Mouse (Mus musculus): ENCODE results near the gene Cdkal1.

GRCm38 (mm10) chr13:29148616-29149015 lies 706.9 kb downstream of the Cdkal1 start:
- TF ChIP-seq MYOG (IDR thresholded peaks at IDR 0.05; ENCODE audit: control insufficient read depth, extremely low read depth, insufficient read length) (no peak), MYOD1 (IDR thresholded peaks at IDR 0.05; ENCODE audit: control insufficient read depth, insufficient read length, low read depth) (no peak), CTCF (IDR thresholded peaks at IDR 0.05; ENCODE audit: control insufficient read depth, insufficient read depth, insufficient read length) (no peak), FOSL1 (IDR thresholded peaks at IDR 0.05; ENCODE audit: insufficient read depth, low read length, poor library complexity, severe bottlenecking) (no peak), USF1 (IDR thresholded peaks at IDR 0.05; ENCODE audit: low read depth) (no peak), MAX (IDR thresholded peaks at IDR 0.05) (no peak)
